Mouse (Mus musculus) right cerebral cortex, postnatal 25 days (tissue): ENCODE results near the gene Tmem254b.
"Not testable (repeated sequence)": the region's sequence is repeated elsewhere in the genome, so short reads cannot be mapped to it uniquely, and the experiment has no call there.

Source experiments
- DNase-seq: peaks from one replicate; pipeline ENCODE4 v3.0.0; 2022

The Tmem254b gene

GRCm38 (mm10) chr14:26206926-26207247, at the start of gene Tmem254b:
TSS of gene Tmem254b (minus strand) at chr14:26207041.
- not testable (repeated sequence) for DNase-seq

GRCm38 (mm10) chr14:26237183-26237582, 30.3 kb upstream of the Tmem254b start:
- DNase-seq: not testable (repeated sequence)

DNA sequence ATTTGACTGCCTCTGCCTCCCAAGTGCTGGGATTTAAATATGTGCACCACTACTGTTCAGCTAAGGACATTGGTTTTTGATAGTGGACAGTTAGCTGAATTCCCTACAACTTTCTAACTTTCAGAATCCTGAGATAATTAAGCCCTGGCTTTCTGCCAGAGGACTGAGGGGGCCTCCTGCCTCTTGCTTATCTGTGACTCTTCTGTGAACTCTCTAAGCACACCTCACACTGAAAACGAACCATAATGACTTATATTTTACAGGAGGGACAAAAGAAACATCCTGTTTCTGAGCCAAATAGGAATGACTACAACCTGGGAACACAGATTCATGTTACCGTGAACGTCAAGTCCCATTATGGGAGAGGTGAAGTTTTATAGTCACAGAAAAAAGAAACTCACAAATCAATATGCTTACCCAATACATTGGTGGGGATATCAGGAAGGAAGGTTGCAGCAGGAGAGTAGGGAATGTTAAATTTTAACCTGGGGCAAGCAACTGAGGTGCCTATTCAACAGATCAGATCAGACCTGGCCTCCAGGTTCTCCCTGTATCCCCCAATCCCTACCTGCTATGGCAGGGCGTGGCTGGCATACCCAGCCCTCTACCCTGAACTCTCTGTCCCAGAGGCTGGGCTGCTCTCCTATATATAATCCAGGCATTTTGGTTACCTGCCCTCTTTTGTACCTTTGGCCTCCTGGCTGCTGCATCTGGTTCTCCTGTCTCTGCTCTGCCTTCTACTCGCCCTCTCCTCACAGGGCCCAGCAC, 9.6 kb upstream of the Tmem254b start:
- not testable (repeated sequence) for DNase-seq

DNA sequence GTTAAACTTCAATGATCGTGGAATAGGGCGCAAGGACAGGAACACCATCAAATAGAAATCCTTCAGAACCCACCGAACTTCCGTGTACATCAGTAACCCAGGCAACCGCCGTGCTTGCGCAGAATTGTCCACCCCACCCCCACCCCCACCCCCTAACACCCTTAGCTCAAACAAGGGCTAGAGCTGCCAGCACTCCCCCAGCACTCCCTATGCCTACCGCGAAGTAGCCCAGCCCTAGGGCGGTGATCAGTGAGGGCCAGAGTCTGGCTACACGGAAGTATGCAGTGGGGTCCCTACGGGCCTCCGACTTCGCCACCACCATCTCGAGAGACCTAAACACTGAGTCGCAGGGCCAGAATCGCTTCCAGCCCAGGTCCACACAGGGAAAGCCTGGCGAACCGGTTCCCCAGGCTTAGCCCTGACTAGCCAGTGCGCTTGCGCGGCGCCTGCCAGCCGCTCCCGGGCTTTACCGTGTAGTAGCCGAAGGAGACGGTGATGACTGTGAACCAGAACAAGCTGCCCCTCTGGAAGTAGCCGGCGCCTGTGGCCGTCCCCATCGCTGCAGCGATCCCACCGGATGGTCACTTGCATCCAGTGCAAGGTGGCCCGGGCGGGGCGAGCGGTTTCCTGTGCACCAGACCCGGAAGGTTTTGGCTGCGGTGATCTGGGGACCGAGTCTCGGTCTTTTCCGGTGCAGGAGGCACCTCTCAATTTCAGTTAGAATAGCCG, 480 bp downstream of the Tmem254b start:
- not testable (repeated sequence) for DNase-seq

- not testable (repeated sequence) for DNase-seq
Observed at GRCm38 (mm10) chr14:26197851-26198250, 9.0 kb downstream of the Tmem254b start.

DNA sequence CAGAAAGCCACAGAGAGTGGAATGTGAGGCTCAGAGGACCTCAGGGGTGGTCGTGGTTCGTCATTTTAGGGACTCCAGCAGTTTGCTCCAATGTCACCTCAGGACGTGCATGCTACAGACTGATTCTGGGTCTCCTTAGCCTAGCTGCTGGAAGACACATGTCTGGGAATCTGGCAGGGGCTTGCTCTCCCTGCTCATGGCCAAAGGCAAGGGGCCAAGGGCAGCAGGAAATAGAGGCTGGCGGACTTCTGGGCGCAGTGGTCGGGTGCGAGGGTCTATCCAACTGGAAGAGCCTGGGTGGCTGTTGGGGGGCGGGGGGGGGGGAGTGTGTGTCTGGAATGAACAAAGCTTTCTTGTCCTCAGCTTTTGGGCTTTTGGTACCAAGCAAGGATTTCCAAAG, 18.5 kb downstream of the Tmem254b start:
- DNase-seq: not testable (repeated sequence)

- not testable (repeated sequence) for DNase-seq
Observed at GRCm38 (mm10) chr14:26186638-26187037, 20.2 kb downstream of the Tmem254b start.

- DNase-seq: not testable (repeated sequence)
Observed at GRCm38 (mm10) chr14:26182380-26182779, 24.5 kb downstream of the Tmem254b start, which contains the start of gene Plac9b. TSS of gene Plac9b (minus strand) at chr14:26182480.

GRCm38 (mm10) chr14:26181660-26182059, 25.2 kb downstream of the Tmem254b start:
- DNase-seq: not testable (repeated sequence)

DNA sequence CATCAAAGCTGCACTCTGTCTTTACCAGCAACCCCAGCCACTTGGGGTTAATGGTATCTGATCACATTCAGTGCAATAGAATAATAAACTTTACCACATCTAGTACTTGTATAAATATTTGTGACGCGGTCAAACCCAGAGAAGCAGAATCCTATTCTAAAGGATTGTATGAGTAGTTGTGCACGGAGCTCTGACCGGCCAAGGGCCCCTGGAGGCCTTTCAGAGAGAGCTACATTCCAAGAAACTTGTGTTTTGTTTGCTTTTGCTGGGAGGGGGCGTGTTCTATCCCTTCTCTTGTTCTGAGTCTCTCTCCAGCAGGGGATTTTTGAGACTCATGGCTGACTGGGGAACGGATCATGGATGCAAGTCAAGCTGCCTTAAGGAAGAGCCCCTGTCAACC, 31.8 kb downstream of the Tmem254b start:
- not testable (repeated sequence) for DNase-seq

DNA sequence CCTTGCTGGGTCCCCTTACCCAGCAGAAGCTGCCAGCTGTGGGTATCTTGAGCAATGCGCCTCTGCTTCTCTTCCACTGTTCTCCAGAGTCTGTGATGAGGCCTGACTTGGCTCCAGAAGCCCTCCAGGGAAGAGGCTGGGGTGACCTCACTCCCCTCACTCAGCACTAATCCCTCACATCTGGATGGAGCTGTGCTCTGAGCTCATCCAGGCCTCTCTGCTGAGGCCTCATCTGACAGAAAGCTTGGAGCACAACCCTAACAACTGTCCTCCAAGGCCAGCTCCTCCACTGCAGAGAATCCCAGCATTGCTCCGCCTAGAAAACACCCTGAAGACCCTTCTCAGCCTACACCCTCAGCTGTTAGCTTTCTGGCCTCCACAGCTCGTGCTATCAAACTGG, 32.9 kb downstream of the Tmem254b start:
- not testable (repeated sequence) for DNase-seq

GRCm38 (mm10) chr14:26165266-26165665, 41.6 kb downstream of the Tmem254b start:
- not testable (repeated sequence) for DNase-seq

DNA sequence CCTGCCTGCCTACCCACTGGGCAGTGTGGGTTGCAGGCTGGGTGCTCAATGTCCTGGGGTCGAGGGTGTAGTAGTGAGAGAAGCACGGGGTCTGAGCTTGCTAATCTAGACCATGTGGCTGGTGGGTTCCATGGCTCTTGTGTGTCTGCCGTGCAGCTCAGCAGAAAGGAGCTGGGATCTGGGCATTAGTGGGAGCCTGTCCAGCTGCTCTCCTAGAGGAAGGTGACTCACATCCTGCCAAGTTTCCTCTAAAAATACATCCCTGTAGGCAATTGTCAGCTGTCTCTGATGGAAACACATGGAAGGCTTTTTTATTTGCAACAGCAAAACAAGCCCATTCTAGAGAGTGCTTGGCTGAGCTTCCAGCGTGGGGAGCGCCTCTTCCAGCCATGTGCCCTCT, 44.4 kb downstream of the Tmem254b start:
- DNase-seq: not testable (repeated sequence)

- DNase-seq: not testable (repeated sequence)
Observed at GRCm38 (mm10) chr14:26161156-26161555, 45.7 kb downstream of the Tmem254b start.

DNA sequence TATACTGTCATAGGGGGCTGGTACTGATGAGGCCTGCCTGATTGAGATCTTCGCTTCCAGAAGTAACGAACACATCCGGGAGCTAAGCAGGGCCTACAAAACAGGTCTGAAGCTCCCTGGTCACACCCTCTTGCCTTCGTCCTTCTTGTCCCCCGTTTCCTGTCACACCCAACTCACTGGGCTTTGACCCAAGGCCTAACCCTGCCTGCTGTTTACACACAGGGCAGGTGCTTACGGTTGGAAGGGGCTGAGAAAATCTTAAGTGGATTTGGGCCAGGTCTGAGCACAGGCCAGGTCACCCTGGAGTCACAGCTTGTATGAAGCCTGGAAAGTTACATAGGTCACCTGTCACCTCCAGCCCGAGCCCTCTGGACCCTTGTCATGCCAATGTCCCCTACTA, 50.8 kb downstream of the Tmem254b start:
- not testable (repeated sequence) for DNase-seq
